Mouse (Mus musculus) right cerebral cortex, adult 18-20 months (tissue): ENCODE results near the gene Stx19.

Experiments
- DNase-seq: peaks from one replicate; pipeline ENCODE4 v3.0.0; 2022; ENCODE audit warnings: mixed read lengths

Stx19 gene

DNA sequence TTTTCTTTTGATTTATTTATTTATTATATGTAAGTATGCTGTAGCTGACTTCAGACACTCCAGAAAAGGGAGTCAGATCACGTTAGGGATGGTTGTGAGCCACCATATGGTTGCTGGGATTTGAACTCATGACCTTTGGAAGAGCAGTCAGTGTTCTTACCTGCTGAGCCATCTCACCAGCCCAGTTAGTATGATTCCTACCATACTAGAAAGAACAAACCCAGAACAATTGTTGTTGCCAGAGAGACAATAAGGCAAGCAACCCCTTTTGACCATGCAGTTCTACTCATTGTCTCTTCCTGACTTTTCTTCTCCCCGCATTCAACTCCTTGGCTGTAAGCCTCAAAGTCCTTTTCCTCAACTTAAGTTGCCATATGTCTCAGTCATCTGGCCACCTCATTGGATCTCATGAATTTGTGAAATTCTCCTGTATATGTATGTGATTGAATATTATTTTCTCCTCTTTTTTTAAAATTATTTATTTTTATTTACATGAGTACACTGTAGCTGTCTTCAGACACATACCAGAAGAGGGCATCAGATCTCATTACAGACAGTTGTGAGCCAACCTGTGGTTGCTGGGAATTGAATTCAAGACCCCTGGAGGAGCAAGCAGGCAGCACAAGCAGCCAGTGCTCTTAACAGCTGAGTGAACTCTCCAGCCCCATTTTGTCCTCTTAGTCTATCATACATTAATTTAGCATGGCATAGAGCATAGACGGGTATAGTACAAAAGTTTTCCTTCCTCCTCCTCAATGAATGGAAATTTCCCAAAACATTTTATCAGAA, 38.2 kb downstream of the Stx19 start:
- DNase-seq = no peak

DNA sequence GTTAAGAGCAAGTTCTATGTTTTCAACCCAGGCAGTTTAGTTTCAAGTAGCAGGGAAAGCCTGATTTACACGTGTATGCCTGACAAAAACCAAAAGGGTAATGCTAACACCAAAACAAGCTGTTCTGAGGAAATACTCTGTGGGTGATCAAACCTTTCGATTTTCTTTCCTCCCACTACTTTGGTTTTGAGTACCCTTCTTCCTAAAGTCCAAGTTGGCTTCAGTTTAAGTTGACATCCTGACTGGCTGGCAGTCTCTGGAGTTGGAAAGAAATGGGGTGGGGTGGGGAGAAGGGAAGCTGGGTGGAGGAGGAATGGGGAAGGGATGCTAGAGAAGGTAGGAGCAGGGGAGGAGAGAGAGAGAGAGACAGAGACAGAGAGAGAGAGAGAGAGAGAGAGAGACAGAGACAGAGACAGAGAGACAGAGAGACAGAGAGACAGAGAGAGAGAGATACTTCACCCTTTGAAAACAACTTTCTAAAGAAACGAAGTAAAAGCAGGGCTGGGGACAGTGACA, 39.2 kb downstream of the Stx19 start:
- DNase-seq = no peak

DNA sequence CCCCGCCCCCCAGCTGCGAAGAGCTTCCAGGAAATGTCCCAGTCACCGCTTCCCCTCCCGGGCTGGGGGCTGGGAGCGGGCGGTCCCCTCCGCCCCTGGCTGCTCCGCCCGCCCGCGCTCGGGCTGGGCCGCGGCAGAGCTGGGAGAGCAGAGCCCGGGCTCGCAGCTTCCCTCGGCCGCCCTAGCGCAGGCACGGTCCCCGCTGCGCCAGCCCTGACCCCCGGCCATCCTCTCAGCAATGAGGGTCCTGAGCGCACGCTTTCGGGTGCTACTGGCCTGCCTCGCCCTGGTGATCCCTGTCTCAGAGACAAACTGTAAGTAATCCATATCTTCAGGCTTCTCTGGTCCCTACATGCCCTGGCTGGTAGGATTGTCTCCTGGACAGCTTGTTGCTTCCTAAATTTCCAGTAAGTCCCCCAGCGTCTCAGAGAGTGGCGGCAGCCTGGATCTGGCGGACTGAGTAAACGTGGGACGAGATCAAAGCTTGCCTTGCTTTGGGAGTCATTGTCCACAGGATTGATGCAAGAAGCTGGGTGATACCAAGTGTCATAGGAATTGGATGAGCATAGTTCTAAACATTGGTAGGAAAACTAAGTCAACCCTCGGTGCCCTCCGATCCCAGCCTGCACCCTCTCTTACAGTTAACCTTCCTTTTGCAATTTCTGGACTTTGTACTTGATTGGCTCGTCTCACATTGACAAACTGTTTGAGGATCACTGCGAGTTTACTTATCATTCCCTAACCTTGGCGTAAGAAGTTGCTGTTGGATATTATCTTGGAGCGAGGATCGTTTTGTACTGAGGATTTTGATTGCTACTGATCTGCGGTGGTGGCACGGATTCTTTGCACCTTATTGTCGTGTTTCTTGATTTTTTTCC, 40.0 kb downstream of the Stx19 start, which contains the start of gene Pros1:
Gene Pros1 (plus strand): TSS at position 117 of the 878 bp plus-strand sequence.
- peak; percentile 42 for DNase-seq

DNA sequence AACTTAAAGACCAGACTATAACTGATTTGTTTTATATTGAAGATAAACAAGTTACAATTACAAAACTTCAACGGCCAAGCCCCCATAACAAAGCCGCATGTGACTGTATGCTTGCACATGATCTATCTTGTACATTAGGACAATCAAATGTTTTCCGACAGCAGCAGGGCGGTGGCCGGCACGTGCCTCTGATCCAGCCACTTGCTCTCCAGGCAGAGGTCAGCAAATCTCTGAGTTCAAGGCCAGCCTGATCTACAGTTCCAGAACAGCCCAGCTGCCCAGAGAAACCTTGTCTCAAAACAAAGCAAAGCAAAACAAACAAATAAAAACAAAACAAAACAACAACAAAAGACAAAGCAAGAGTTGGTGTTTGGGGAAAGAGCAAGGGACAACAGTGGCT, 40.9 kb downstream of the Stx19 start:
- DNase-seq = no peak

DNA sequence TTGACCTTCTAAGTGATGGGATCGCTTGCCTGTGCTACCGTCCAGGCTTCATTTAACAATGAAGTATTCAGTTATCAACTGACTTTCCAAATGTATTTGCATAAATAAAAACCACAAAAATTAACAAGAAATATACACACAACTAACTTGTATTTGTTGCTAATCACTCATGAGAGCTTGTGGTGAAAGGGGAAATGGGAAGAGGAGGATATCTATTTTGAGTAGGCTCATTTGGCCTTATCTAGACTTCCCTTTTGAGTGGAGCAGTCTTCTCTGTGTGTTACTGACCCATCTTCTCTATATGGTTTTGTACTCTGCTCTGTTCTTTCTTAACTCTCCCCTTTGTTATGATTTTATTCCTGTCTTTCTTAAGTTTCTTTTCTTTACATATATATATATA, 41.8 kb downstream of the Stx19 start:
- no peak for DNase-seq

DNA sequence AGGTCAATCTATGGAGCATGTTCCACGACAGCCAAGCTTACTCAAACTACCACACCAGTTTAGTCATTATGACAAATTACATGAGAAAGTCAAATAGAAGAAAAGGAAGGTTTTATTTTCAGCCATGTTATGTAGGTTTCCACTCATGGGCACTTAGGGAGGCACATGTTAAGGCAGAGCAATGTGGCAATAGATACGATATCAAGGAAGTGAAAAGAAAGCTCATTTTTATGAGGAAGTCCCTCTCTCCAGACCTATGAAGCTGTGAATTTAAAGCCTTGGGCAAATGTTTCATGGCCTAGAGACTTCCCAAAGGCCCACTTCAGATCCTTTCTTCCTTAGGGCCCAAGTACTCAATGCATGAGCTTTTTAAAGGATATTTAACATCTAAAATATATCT, 43.0 kb downstream of the Stx19 start:
- no peak for DNase-seq

DNA sequence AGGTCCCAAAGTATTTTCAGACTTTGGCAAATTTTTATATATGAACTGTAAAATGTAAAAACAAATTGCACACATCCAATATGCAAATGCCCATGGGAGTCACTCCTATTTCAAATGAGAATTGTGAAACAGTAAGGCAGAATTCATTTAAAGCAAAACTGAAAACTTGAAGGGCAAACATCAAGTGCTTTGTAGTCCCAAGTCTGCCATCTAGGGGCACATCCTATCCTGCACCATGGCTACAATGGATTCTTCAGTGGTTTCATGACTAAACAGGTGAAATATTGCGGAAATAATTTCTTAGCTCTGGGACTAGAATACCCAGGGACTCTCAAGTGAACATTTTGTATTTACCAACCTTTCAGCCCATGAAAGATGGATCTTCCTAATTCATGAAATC, 43.5 kb downstream of the Stx19 start:
- DNase-seq = no peak

DNA sequence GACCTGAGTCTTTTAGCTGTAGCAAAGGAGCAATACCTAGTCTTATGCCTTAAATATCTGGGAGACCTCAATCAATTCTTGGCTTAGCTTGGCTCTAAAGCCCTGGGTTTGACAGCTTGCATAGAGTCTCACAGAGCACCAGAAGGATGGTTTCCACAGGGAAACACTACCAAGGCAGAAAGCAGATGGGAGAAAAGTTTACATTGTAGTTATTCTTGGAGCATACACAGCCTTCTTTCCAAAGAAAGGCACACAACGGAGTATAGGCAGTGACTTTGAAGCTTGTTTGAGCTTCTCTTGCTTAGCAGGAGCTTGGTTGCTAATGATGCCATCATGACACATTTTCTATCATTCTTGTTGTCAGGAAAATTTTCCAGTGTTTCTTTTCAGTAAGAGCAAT, 45.7 kb downstream of the Stx19 start:
- no peak for DNase-seq

DNA sequence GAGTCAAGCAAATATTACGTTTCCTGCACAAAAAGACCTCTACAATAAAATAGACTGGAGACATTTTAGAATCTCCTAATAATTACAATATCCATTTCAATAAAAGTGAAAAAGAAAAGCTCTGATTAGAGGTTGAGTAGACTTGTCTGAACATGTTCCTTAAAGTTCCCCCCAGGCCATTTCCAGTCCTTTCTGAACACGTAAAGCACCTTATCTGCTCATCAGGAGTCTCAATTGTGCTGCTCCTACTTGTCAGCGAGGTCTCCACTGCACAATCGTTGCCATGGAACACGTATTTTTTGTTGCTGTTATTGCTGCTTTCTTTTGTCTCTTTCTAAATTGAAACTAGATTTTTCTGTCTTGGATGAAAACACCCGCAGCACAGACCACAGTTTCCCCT, 47.0 kb downstream of the Stx19 start:
- DNase-seq = no peak

DNA sequence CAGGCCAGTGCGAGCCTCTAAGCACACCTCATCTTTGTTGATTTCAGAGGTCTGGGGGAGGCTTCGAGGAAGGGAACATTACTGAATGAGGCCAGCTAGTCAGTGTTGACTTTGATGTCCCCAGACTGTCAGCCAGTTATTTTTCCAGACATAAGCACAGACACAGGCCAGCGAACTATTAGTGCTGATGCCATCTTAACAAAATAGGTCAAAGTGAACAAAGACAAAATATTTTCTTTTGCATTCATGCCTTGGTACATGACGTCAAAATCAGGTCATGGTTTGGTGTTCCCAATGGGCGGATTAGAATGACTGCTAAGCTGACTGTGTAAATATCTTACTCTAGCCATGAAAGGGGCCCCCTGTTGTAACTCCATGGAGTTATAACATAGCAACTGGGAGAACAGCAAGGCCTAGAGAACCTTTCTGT, 58.2 kb downstream of the Stx19 start:
- no peak for DNase-seq

DNA sequence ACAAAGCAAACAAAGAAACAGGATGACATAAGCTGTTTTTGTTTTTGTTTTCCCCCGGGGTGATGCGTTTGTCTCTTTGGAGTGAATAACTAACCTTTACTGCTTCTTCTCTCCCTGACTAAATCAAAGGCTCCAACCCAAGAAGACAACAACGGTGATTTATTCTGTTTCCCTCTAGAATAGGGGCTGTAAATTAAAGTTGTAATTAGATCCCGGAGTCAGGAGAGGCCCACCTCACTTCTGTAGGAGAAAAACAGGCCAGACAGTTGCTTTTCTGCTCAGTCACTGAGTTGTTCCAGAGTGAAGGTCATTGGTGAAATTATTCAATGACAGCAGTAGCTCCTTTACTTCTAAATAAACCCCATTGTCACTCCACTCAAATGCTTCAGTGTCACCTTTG, 58.7 kb downstream of the Stx19 start:
- DNase-seq = no peak
